Mouse (Mus musculus) heart, embryonic 13.5 days (tissue): ENCODE measurements at regions not wholly inside any gene's neighbourhood (a gene's known extent, or its start where the extent isn't known, plus 50 kb on each side); places are given as distances from the start of the nearest gene placed in this dataset.

Source experiments
- ATAC-seq: fragments of 200-750 bp; cut with Nextera tagmentation; 2 replicates; pipeline ENCODE4 v1.8.0; 2017; ENCODE audit warnings: moderate TSS enrichment; ENCODE audit not compliant: insufficient number of reproducible peaks, low FRiP score, low TSS enrichment; ENCODE audit errors: extremely low read depth
- H3K27ac ChIP-seq: fragments of 300-500 bp; sonication (generic); replicated peaks from 2 replicates; pipeline ENCODE4 v1.5.1; 2015; ENCODE audit warnings: moderate library complexity, mild to moderate bottlenecking, inconsistent platforms
- H3K27me3 ChIP-seq: fragments of 300-500 bp; sonication (generic); replicated peaks from 2 replicates; pipeline ENCODE4 v1.6.1; 2015; ENCODE audit warnings: mild to moderate bottlenecking, inconsistent platforms
- H3K36me3 ChIP-seq: fragments of 300-500 bp; sonication (generic); 2 replicates; pipeline ENCODE4 v1.6.1; 2015; ENCODE audit warnings: mild to moderate bottlenecking, inconsistent platforms
- H3K4me1 ChIP-seq: fragments of 300-500 bp; sonication (generic); 2 replicates; pipeline ENCODE4 v1.6.1; 2015; ENCODE audit warnings: inconsistent platforms
- H3K4me2 ChIP-seq: fragments of 300-500 bp; sonication (generic); 2 replicates; pipeline ENCODE4 v1.6.1; 2015; ENCODE audit warnings: inconsistent platforms, mild to moderate bottlenecking, moderate library complexity
- H3K4me3 ChIP-seq: fragments of 300-500 bp; sonication (generic); 2 replicates; pipeline ENCODE4 v1.5.1; 2015; ENCODE audit warnings: moderate library complexity, mild to moderate bottlenecking, inconsistent platforms
- H3K9ac ChIP-seq: fragments of 300-500 bp; sonication (generic); 2 replicates; pipeline ENCODE4 v1.6.1; 2015; ENCODE audit warnings: inconsistent platforms, mild to moderate bottlenecking, moderate library complexity
- H3K9me3 ChIP-seq: fragments of 300-500 bp; sonication (generic); 2 replicates; pipeline ENCODE4 v1.6.1; 2016; ENCODE audit warnings: inconsistent platforms
- WGBS: fragments of 180-500 bp; shearing (Covaris S2); methylation state at CpG from one replicate; pipeline ENCODE4 v1.1.7; 2015; ENCODE audit warnings: mixed read lengths; 5-methylcytosine and 5-hydroxymethylcytosine counted together

GRCm38 (mm10) chr1:169313241-169313640 lies 218.0 kb downstream of the Nuf2 start:
- no peak for ATAC-seq
- H3K27ac ChIP-seq, result no peak overlapping the region
- H3K36me3 ChIP-seq, result no peaks in the 10 kb centered on the region
- H3K27me3 ChIP-seq, result no peaks in the 10 kb centered on the region
- H3K9me3 ChIP-seq, result no peaks in the 10 kb centered on the region
- no peak overlapping the region for H3K4me2 ChIP-seq
- H3K9ac ChIP-seq, result no peak overlapping the region
- H3K4me3 ChIP-seq, result no peak overlapping the region
- WGBS, result 70% methylated on average over 8 of the region's 8 CpGs
- no peaks in the 10 kb centered on the region for H3K4me1 ChIP-seq

GRCm38 (mm10) chr1:169283440-169283839 lies 247.8 kb downstream of the Nuf2 start:
- H3K4me3 ChIP-seq, result no peak overlapping the region
- peaks cover 4% of the 10 kb centered on the region; the same call in 1 of the 2 replicates for H3K9me3 ChIP-seq
- H3K27ac ChIP-seq, result no peak overlapping the region
- no peaks in the 10 kb centered on the region for H3K36me3 ChIP-seq
- no peak overlapping the region for H3K4me2 ChIP-seq
- no peaks in the 10 kb centered on the region for H3K27me3 ChIP-seq
- no peak overlapping the region for H3K9ac ChIP-seq
- no peak for ATAC-seq
- H3K4me1 ChIP-seq, result no peaks in the 10 kb centered on the region
- WGBS, result 90% methylated on average over 5 of the region's 5 CpGs

- WGBS, result 65% methylated on average over 4 of the region's 4 CpGs
- no peaks in the 10 kb centered on the region for H3K9me3 ChIP-seq
- no peak overlapping the region for H3K27ac ChIP-seq
- H3K4me1 ChIP-seq, result peaks cover 6% of the 10 kb centered on the region
- H3K4me3 ChIP-seq, result no peak overlapping the region
- ATAC-seq, result no peak
- H3K4me2 ChIP-seq, result no peak overlapping the region
- no peak overlapping the region for H3K9ac ChIP-seq
- no peaks in the 10 kb centered on the region for H3K36me3 ChIP-seq
- 0 out of 2 replicates have a peak, but pooled peaks cover 8% of the 10 kb centered on the region for H3K27me3 ChIP-seq
These were observed 260.5 kb downstream of the Nuf2 start for GRCm38 (mm10) chr1:169270750-169271149.

- H3K27ac ChIP-seq, result no peak overlapping the region
- H3K4me3 ChIP-seq, result no peak overlapping the region
- no peaks in the 10 kb centered on the region for H3K9me3 ChIP-seq
- H3K36me3 ChIP-seq, result no peaks in the 10 kb centered on the region
- H3K27me3 ChIP-seq, result peaks cover 6% of the 10 kb centered on the region
- H3K4me1 ChIP-seq, result no peaks in the 10 kb centered on the region; the same call in 1 of the 2 replicates
- 68% methylated on average over 5 of the region's 5 CpGs for WGBS
- no peak overlapping the region for H3K9ac ChIP-seq
- no peak for ATAC-seq
- H3K4me2 ChIP-seq, result no peak overlapping the region
These were observed 267.1 kb downstream of the Nuf2 start for GRCm38 (mm10) chr1:169263984-169264660.

- Histone ChIP-seq H3K36me3 (no peaks in the 10 kb centered on the region), H3K27me3 (peaks cover 64% of the 10 kb centered on the region), H3K4me1 (peaks cover 15% of the 10 kb centered on the region), H3K9ac (no peak overlapping the region), H3K4me2 (no peak overlapping the region), H3K4me3 (no peak overlapping the region), H3K9me3 (no peaks in the 10 kb centered on the region), H3K27ac (no peak overlapping the region; the same call in 1 of the 2 replicates)
- ATAC-seq, result no peak
- WGBS, result 45% methylated on average over 7 of the region's 7 CpGs
These were observed 276.9 kb downstream of the Nuf2 start for GRCm38 (mm10) chr1:169254250-169254937.

- H3K27me3 ChIP-seq, result peaks cover 58% of the 10 kb centered on the region
- no peak overlapping the region for H3K27ac ChIP-seq
- H3K4me3 ChIP-seq, result no peak overlapping the region
- H3K36me3 ChIP-seq, result no peaks in the 10 kb centered on the region
- H3K4me2 ChIP-seq, result no peak overlapping the region
- WGBS, result 18% methylated on average over 2 of the region's 2 CpGs
- H3K9ac ChIP-seq, result no peak overlapping the region
- H3K9me3 ChIP-seq, result no peaks in the 10 kb centered on the region
- H3K4me1 ChIP-seq, result peaks cover 26% of the 10 kb centered on the region
- ATAC-seq, result peak; percentile 58; the same call in 1 of the 2 replicates
These were observed 279.1 kb downstream of the Nuf2 start for GRCm38 (mm10) chr1:169252189-169252588.

- H3K4me2 ChIP-seq, result peak overlapping the region; percentile 31; the same call in 1 of the 2 replicates
- no peak for ATAC-seq
- H3K9me3 ChIP-seq, result no peaks in the 10 kb centered on the region
- no peak overlapping the region for H3K4me3 ChIP-seq
- no peak overlapping the region for H3K9ac ChIP-seq
- H3K27me3 ChIP-seq, result peaks cover 51% of the 10 kb centered on the region
- 34% methylated on average over 7 of the region's 7 CpGs for WGBS
- no peak overlapping the region for H3K27ac ChIP-seq
- H3K36me3 ChIP-seq, result no peaks in the 10 kb centered on the region
- H3K4me1 ChIP-seq, result peaks cover 23% of the 10 kb centered on the region
These were observed 282.2 kb downstream of the Nuf2 start for GRCm38 (mm10) chr1:169249021-169249420.

GRCm38 (mm10) chr1:169240377-169240776 lies 290.9 kb downstream of the Nuf2 start:
- no peak for ATAC-seq
- peaks cover 18% of the 10 kb centered on the region for H3K4me1 ChIP-seq
- H3K36me3 ChIP-seq, result no peaks in the 10 kb centered on the region
- H3K9me3 ChIP-seq, result no peaks in the 10 kb centered on the region
- H3K27me3 ChIP-seq, result 0 out of 2 replicates have a peak, but pooled peaks cover 12% of the 10 kb centered on the region
- no peak overlapping the region for H3K27ac ChIP-seq
- H3K4me3 ChIP-seq, result no peak overlapping the region
- H3K9ac ChIP-seq, result no peak overlapping the region
- H3K4me2 ChIP-seq, result no peak overlapping the region
- 70% methylated on average over 2 of the region's 2 CpGs for WGBS

GRCm38 (mm10) chr1:169238671-169239090 lies 292.6 kb downstream of the Nuf2 start:
- H3K4me3 ChIP-seq, result peak overlapping the region; percentile 21
- no peak for ATAC-seq

GRCm38 (mm10) chr1:169235276-169235681 lies 296.0 kb downstream of the Nuf2 start:
- no peak for ATAC-seq
- no peaks in the 10 kb centered on the region for H3K36me3 ChIP-seq
- no peak overlapping the region; the same call in 1 of the 2 replicates for H3K27ac ChIP-seq
- H3K4me1 ChIP-seq, result peaks cover 23% of the 10 kb centered on the region
- no peak overlapping the region for H3K4me2 ChIP-seq
- no peak overlapping the region for H3K4me3 ChIP-seq
- H3K9me3 ChIP-seq, result no peaks in the 10 kb centered on the region
- H3K9ac ChIP-seq, result no peak overlapping the region
- 0 out of 2 replicates have a peak, but pooled peaks cover 5% of the 10 kb centered on the region for H3K27me3 ChIP-seq
- 3% methylated on average over 2 of the region's 2 CpGs for WGBS

More at GRCm38 (mm10) chr1:169238671-169239090, 292.6 kb downstream of the Nuf2 start:
- 11% methylated on average over 16 of the region's 16 CpGs for WGBS
- Histone ChIP-seq H3K9ac (peak overlapping the region; percentile 2; the same call in 1 of the 2 replicates), H3K36me3 (no peaks in the 10 kb centered on the region), H3K9me3 (no peaks in the 10 kb centered on the region), H3K27ac (no peak overlapping the region), H3K4me1 (peaks cover 23% of the 10 kb centered on the region), H3K4me2 (peak overlapping the region; percentile 58), H3K27me3 (0 out of 2 replicates have a peak, but pooled peaks cover 5% of the 10 kb centered on the region)

GRCm38 (mm10) chr1:169233368-169233767 lies 297.9 kb downstream of the Nuf2 start:
- H3K4me1 ChIP-seq, result peaks cover 12% of the 10 kb centered on the region
- ATAC-seq, result no peak
- H3K9ac ChIP-seq, result no peak overlapping the region
- no peaks in the 10 kb centered on the region for H3K9me3 ChIP-seq
- H3K36me3 ChIP-seq, result no peaks in the 10 kb centered on the region
- no peak overlapping the region for H3K4me3 ChIP-seq
- H3K27ac ChIP-seq, result no peak overlapping the region
- H3K27me3 ChIP-seq, result no peaks in the 10 kb centered on the region
- H3K4me2 ChIP-seq, result no peak overlapping the region
- 82% methylated on average over 3 of the region's 3 CpGs for WGBS
